Mouse (Mus musculus): ENCODE results near the gene Metap2.
A peak's percentile ranks its signal among the peaks of the same experiment; 100 is the strongest.

The Metap2 gene

DNA sequence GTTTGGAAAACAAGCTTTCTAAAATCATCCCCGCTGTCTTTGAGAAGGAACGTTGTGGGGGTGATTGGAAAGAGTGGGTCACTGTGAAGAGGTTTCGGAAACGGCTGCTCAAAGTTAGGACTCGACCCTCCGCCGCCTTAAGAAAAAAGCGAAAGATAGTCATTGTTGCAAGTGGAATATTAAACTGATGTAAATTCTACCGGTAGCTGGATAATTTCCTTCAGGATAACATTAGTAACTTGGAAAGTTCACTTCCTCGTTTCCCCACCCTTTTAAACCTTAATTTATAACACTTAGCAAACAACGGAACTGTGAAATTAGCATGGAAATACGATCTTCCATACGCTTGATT lies 62.5 kb downstream of the Metap2 start:
- DNase-seq = no peak

DNA sequence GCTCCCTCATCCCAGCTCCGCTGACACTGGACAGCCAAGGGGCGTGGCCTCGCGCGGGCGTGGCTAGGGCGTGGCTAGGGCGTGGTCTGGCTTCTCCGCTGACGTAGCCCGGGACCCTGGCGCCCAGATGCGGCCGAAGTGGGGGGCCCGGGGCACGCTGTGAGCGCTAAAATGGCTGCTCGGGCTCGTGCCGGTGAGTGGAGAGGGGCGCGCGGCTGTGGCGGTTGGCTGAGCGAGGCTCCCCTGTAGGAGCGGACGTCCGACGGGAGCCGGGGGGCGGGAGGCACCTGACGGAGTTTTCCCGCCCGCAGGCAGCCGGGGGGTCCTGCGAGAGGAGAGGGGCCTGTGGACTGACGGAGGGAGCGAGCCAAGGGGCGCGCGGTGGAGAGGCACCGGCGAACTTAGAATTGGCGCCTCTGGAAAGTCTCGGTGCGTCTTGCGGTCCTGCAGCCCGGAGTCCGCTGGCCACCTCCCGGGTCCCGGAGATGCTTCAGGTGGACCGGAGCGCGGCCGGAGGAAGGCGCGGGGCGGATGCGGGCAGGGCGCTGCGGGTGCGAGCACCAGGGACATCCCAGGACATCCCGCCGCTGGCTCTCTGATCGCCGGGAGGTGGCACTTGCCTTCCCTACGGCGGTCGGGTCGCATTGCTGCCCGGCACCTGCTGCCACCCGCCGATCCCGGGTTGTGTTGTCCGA lies 63.0 kb downstream of the Metap2 start:
- peak; percentile 90 for DNase-seq

- no peak for DNase-seq
Measured at GRCm38 (mm10) chr10:93833370-93833698, 63.6 kb downstream of the Metap2 start.

DNA sequence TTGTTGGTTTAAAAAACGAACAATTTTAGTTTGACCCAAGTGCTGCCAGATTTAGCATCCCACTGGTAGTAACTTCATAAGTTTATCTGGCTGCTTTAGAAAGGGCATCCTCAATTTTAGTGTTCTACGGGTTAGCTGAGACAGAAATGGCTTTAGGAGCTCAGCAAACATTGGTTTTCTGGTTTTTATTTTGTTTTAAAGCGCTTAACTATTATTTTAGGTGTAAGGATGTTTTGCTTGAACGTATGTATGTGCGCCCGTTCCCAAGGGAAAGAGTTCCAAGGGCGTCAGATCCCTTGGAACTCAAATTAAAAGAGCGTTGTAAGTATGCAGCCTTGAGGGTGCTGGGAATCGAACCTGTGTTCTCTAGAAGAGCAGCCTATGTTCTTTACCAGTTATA lies 64.1 kb downstream of the Metap2 start:
- DNase-seq = no peak

- DNase-seq = peak; percentile 64
Measured at GRCm38 (mm10) chr10:93831730-93832574, 64.9 kb downstream of the Metap2 start.

- DNase-seq = peak; percentile 63
Measured at GRCm38 (mm10) chr10:93830931-93831729, 65.8 kb downstream of the Metap2 start, which contains the start of gene Usp44. Usp44 (plus strand) TSS chr10:93831555.

GRCm38 (mm10) chr10:93829898-93830831 lies 66.7 kb downstream of the Metap2 start:
- DNase-seq = peak; percentile 52

DNA sequence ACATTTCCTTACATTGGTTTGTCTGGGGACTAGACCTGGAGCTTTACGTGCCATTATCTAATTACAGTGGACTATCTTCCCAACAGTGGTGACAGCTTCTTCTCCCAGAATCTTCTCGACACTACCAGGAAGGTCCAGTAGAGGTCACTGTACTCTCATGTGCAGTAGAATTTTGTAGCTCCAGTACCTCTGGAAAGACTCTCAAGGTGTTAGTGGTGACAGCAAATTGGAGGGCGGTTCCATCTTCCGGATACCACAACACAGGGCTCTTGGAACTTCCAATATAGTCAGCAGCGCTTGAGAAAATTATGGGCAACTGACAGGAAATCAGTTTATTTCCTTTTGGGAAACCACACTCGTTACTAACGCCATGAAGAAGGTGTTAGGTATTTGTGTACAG lies 78.2 kb downstream of the Metap2 start:
- DNase-seq = peak; percentile 76

GRCm38 (mm10) chr10:93813755-93814154 lies 83.1 kb downstream of the Metap2 start:
- DNase-seq = peak; percentile 88

- DNase-seq = peak; percentile 86
Measured at GRCm38 (mm10) chr10:93812774-93813415, 84.0 kb downstream of the Metap2 start.

DNA sequence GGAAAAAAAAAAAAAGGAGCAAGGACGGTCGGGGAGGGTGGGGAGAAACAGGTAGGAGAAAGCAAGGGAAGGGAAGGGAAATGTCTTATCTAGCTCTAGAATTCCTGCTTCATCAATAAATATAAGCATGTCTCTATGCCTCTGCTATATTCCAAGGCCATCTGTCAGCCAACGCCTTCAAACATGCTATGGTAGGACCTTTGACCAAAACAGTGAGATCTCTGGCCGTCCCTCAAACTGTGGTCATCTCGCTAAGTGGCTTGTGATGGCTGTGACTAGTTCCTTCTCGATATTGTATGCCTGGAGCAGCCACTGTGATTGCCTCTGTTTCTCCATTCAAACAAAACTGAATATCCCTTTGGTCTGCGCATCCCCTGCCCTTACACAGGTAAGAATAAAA lies 84.8 kb downstream of the Metap2 start:
- DNase-seq = peak; percentile 16

GRCm38 (mm10) chr10:93810590-93811185 lies 86.2 kb downstream of the Metap2 start:
- peak; percentile 56 for DNase-seq

GRCm38 (mm10) chr10:93809438-93809837 lies 87.5 kb downstream of the Metap2 start:
- peak; percentile 41 for DNase-seq
